Mouse (Mus musculus): ENCODE measurements at regions not wholly inside any gene's neighbourhood (a gene's known extent, or its start where the extent isn't known, plus 50 kb on each side); places are given as distances from the start of the nearest gene placed in this dataset.

- Histone ChIP-seq H3K9ac (no peak overlapping the region), H3K36me3 (replicated peaks; ENCODE audit: control insufficient read depth, insufficient read depth) (no peaks in the 10 kb centered on the region), H3K27ac (no peak overlapping the region), H3K9me3 (ENCODE audit: control insufficient read depth, low read length) (no peaks in the 10 kb centered on the region), H3K4me1 (replicated peaks; ENCODE audit: control insufficient read depth, insufficient read depth, low read length) (no peaks in the 10 kb centered on the region), H3K4me3 (replicated peaks; ENCODE audit: low read length) (no peak overlapping the region), H3K4me2 (replicated peaks) (no peak overlapping the region), H3K27me3 (ENCODE audit: control insufficient read depth, insufficient read depth, low read length) (no peaks in the 10 kb centered on the region)
- ATAC-seq (ENCODE audit: low FRiP score) (no peak), DNase-seq (ENCODE audit: low spot score) (no peak)
- WGBS: 87% methylated on average over 5 of the region's 5 CpGs
Measured at GRCm38 (mm10) chr5:116933105-116933504, 182.8 kb downstream of the Suds3 start.

GRCm38 (mm10) chr5:116923761-116924160, 192.2 kb downstream of the Suds3 start:
- no peak overlapping the region for H3K9ac ChIP-seq
- ATAC-seq (ENCODE audit: low FRiP score) (no peak), DNase-seq (ENCODE audit: low spot score) (no peak)
- H3K4me1 ChIP-seq (replicated peaks; ENCODE audit: control insufficient read depth, insufficient read depth, low read length): 0 out of 2 replicates have a peak, but pooled peaks cover 5% of the 10 kb centered on the region
- no peak overlapping the region for H3K4me3 ChIP-seq (replicated peaks; ENCODE audit: low read length)
- no peak overlapping the region for H3K27ac ChIP-seq
- H3K9me3 ChIP-seq (ENCODE audit: control insufficient read depth, low read length): no peaks in the 10 kb centered on the region
- H3K4me2 ChIP-seq (replicated peaks): no peak overlapping the region
- H3K36me3 ChIP-seq (replicated peaks; ENCODE audit: control insufficient read depth, insufficient read depth): no peaks in the 10 kb centered on the region
- H3K27me3 ChIP-seq (ENCODE audit: control insufficient read depth, insufficient read depth, low read length): no peaks in the 10 kb centered on the region
- 64% methylated on average over 4 of the region's 4 CpGs for WGBS

GRCm38 (mm10) chr5:116922059-116922671, 193.7 kb downstream of the Suds3 start:
- 40% methylated on average over 17 of the region's 17 CpGs for WGBS
- no peak overlapping the region for H3K9ac ChIP-seq
- DNase-seq (ENCODE audit: low spot score) (peak; percentile 62), ATAC-seq (ENCODE audit: low FRiP score) (no peak; the same call in 1 of the 2 replicates)
- peak overlapping the region; percentile 45; the same call in 1 of the 2 replicates for H3K27ac ChIP-seq
- H3K4me3 ChIP-seq (replicated peaks; ENCODE audit: low read length): no peak overlapping the region
- H3K4me1 ChIP-seq (replicated peaks; ENCODE audit: control insufficient read depth, insufficient read depth, low read length): 0 out of 2 replicates have a peak, but pooled peaks cover 5% of the 10 kb centered on the region
- H3K36me3 ChIP-seq (replicated peaks; ENCODE audit: control insufficient read depth, insufficient read depth): no peaks in the 10 kb centered on the region
- peak overlapping the region; percentile 15; the same call in 1 of the 2 replicates for H3K4me2 ChIP-seq (replicated peaks)
- no peaks in the 10 kb centered on the region for H3K9me3 ChIP-seq (ENCODE audit: control insufficient read depth, low read length)
- H3K27me3 ChIP-seq (ENCODE audit: control insufficient read depth, insufficient read depth, low read length): no peaks in the 10 kb centered on the region

- no peak for DNase-seq (ENCODE audit: low spot score)
- no peak overlapping the region for H3K9ac ChIP-seq
- H3K36me3 ChIP-seq (replicated peaks; ENCODE audit: control insufficient read depth, insufficient read depth): no peaks in the 10 kb centered on the region
Measured at GRCm38 (mm10) chr5:116914876-116915275, 201.0 kb downstream of the Suds3 start.

GRCm38 (mm10) chr5:116900846-116901245, 215.1 kb downstream of the Suds3 start:
- DNase-seq (ENCODE audit: low spot score) (no peak), ATAC-seq (ENCODE audit: low FRiP score) (no peak)
- Histone ChIP-seq H3K9ac (no peak overlapping the region), H3K4me2 (replicated peaks) (no peak overlapping the region), H3K36me3 (replicated peaks; ENCODE audit: control insufficient read depth, insufficient read depth) (no peaks in the 10 kb centered on the region), H3K27ac (no peak overlapping the region), H3K9me3 (ENCODE audit: control insufficient read depth, low read length) (0 out of 2 replicates have a peak, but pooled peaks cover 5% of the 10 kb centered on the region), H3K4me3 (replicated peaks; ENCODE audit: low read length) (no peak overlapping the region), H3K4me1 (replicated peaks; ENCODE audit: control insufficient read depth, insufficient read depth, low read length) (no peaks in the 10 kb centered on the region), H3K27me3 (ENCODE audit: control insufficient read depth, insufficient read depth, low read length) (no peaks in the 10 kb centered on the region)
- WGBS: 81% methylated on average over 5 of the region's 5 CpGs

More at GRCm38 (mm10) chr5:116914876-116915275, 201.0 kb downstream of the Suds3 start:
- Histone ChIP-seq H3K4me1 (replicated peaks; ENCODE audit: control insufficient read depth, insufficient read depth, low read length) (no peaks in the 10 kb centered on the region), H3K27ac (no peak overlapping the region), H3K4me2 (replicated peaks) (no peak overlapping the region), H3K9me3 (ENCODE audit: control insufficient read depth, low read length) (no peaks in the 10 kb centered on the region), H3K4me3 (replicated peaks; ENCODE audit: low read length) (no peak overlapping the region), H3K27me3 (ENCODE audit: control insufficient read depth, insufficient read depth, low read length) (no peaks in the 10 kb centered on the region)
- ATAC-seq (ENCODE audit: low FRiP score): no peak
- WGBS: 42% methylated on average over 12 of the region's 12 CpGs

- no peak overlapping the region for H3K9ac ChIP-seq
- WGBS: 90% methylated on average over 5 of the region's 5 CpGs
- ATAC-seq (ENCODE audit: low FRiP score) (no peak), DNase-seq (ENCODE audit: low spot score) (no peak)
- no peak overlapping the region for H3K4me3 ChIP-seq (replicated peaks; ENCODE audit: low read length)
- H3K36me3 ChIP-seq (replicated peaks; ENCODE audit: control insufficient read depth, insufficient read depth): no peaks in the 10 kb centered on the region
- H3K9me3 ChIP-seq (ENCODE audit: control insufficient read depth, low read length): no peaks in the 10 kb centered on the region
- H3K27ac ChIP-seq: no peak overlapping the region
- peaks cover 5% of the 10 kb centered on the region; the same call in 1 of the 2 replicates for H3K4me1 ChIP-seq (replicated peaks; ENCODE audit: control insufficient read depth, insufficient read depth, low read length)
- H3K27me3 ChIP-seq (ENCODE audit: control insufficient read depth, insufficient read depth, low read length): no peaks in the 10 kb centered on the region
- H3K4me2 ChIP-seq (replicated peaks): no peak overlapping the region
Measured at GRCm38 (mm10) chr5:116897391-116897790, 218.5 kb downstream of the Suds3 start.

GRCm38 (mm10) chr5:116895036-116895783, 220.7 kb downstream of the Suds3 start:
- Histone ChIP-seq H3K36me3 (replicated peaks; ENCODE audit: control insufficient read depth, insufficient read depth) (no peaks in the 10 kb centered on the region), H3K9ac (no peak overlapping the region), H3K9me3 (ENCODE audit: control insufficient read depth, low read length) (no peaks in the 10 kb centered on the region), H3K4me1 (replicated peaks; ENCODE audit: control insufficient read depth, insufficient read depth, low read length) (peaks cover 5% of the 10 kb centered on the region; the same call in 1 of the 2 replicates), H3K4me2 (replicated peaks) (peak overlapping the region; percentile 8), H3K4me3 (replicated peaks; ENCODE audit: low read length) (no peak overlapping the region), H3K27me3 (ENCODE audit: control insufficient read depth, insufficient read depth, low read length) (no peaks in the 10 kb centered on the region), H3K27ac (peak overlapping the region; percentile 81)
- 32% methylated on average over 12 of the region's 12 CpGs for WGBS
- DNase-seq (ENCODE audit: low spot score) (peak; percentile 57), ATAC-seq (ENCODE audit: low FRiP score) (peak; percentile 87)

- Histone ChIP-seq H3K9ac (no peak overlapping the region), H3K36me3 (replicated peaks; ENCODE audit: control insufficient read depth, insufficient read depth) (no peaks in the 10 kb centered on the region), H3K27me3 (ENCODE audit: control insufficient read depth, insufficient read depth, low read length) (no peaks in the 10 kb centered on the region), H3K4me1 (replicated peaks; ENCODE audit: control insufficient read depth, insufficient read depth, low read length) (peaks cover 5% of the 10 kb centered on the region; the same call in 1 of the 2 replicates), H3K4me2 (replicated peaks) (no peak overlapping the region), H3K27ac (no peak overlapping the region; the same call in 1 of the 2 replicates), H3K9me3 (ENCODE audit: control insufficient read depth, low read length) (no peaks in the 10 kb centered on the region), H3K4me3 (replicated peaks; ENCODE audit: low read length) (no peak overlapping the region)
- DNase-seq (ENCODE audit: low spot score) (no peak), ATAC-seq (ENCODE audit: low FRiP score) (no peak)
- 74% methylated on average over 6 of the region's 6 CpGs for WGBS
Measured at GRCm38 (mm10) chr5:116894575-116894974, 221.3 kb downstream of the Suds3 start.

- DNase-seq (ENCODE audit: low spot score): no peak
- Histone ChIP-seq H3K4me3 (replicated peaks; ENCODE audit: low read length) (no peak overlapping the region), H3K27me3 (ENCODE audit: control insufficient read depth, insufficient read depth, low read length) (no peaks in the 10 kb centered on the region), H3K4me2 (replicated peaks) (no peak overlapping the region), H3K27ac (0 out of 2 replicates have a peak overlapping the region, but pooled peaks have one; percentile 12), H3K36me3 (replicated peaks; ENCODE audit: control insufficient read depth, insufficient read depth) (no peaks in the 10 kb centered on the region), H3K9me3 (ENCODE audit: control insufficient read depth, low read length) (no peaks in the 10 kb centered on the region), H3K9ac (no peak overlapping the region), H3K4me1 (replicated peaks; ENCODE audit: control insufficient read depth, insufficient read depth, low read length) (peaks cover 5% of the 10 kb centered on the region; the same call in 1 of the 2 replicates)
- no peak for ATAC-seq (ENCODE audit: low FRiP score)
- WGBS: 69% methylated on average over 13 of the region's 13 CpGs
Measured at GRCm38 (mm10) chr5:116892877-116893276, 223.0 kb downstream of the Suds3 start.

Measured in hindbrain, embryonic 14.5 days (tissue).